Mouse (Mus musculus) frontal cortex, adult (tissue): Measurements from ENCODE around the gene Tsga10.
"Not testable (repeated sequence)": the region's sequence is repeated elsewhere in the genome, so short reads cannot be mapped to it uniquely, and the experiment has no call there.

Source experiments
- ATAC-seq: cut with Nextera tagmentation; 2 replicates; pipeline ENCODE4 v1.9.2; 2017; ENCODE audit warnings: mild to moderate bottlenecking, moderate library complexity, mixed read lengths; ENCODE audit not compliant: low TSS enrichment

Gene Tsga10

GRCm38 (mm10) chr1:37864511-37865400 lies 1.5 kb downstream of the Tsga10 start:
- peak; percentile 90 for ATAC-seq

- ATAC-seq, result peak; percentile 44; the same call in 1 of the 2 replicates
Observed at GRCm38 (mm10) chr1:37850696-37851095, 15.5 kb downstream of the Tsga10 start.

- no peak for ATAC-seq
Observed at GRCm38 (mm10) chr1:37846878-37847277, 19.4 kb downstream of the Tsga10 start.

- ATAC-seq, result no peak
Observed at GRCm38 (mm10) chr1:37831681-37832080, 34.5 kb downstream of the Tsga10 start.

- not testable (repeated sequence) for ATAC-seq
Observed at GRCm38 (mm10) chr1:37802291-37802690, 63.9 kb downstream of the Tsga10 start.

- ATAC-seq, result no peak
Observed at GRCm38 (mm10) chr1:37800298-37800697, 65.9 kb downstream of the Tsga10 start.

GRCm38 (mm10) chr1:37799505-37799904 lies 66.7 kb downstream of the Tsga10 start:
- no peak for ATAC-seq

GRCm38 (mm10) chr1:37759407-37759806 lies 106.8 kb downstream of the Tsga10 start:
- ATAC-seq, result no peak

- peak; percentile 55 for ATAC-seq
Observed at GRCm38 (mm10) chr1:37744650-37745259, 121.5 kb downstream of the Tsga10 start.

- ATAC-seq, result no peak
Observed at GRCm38 (mm10) chr1:37742602-37743270, 123.5 kb downstream of the Tsga10 start.

- ATAC-seq, result no peak
Observed at GRCm38 (mm10) chr1:37742126-37742525, 124.1 kb downstream of the Tsga10 start.

GRCm38 (mm10) chr1:37740161-37740802 lies 125.9 kb downstream of the Tsga10 start:
- no peak for ATAC-seq

GRCm38 (mm10) chr1:37738895-37739294 lies 127.3 kb downstream of the Tsga10 start:
- ATAC-seq, result no peak

- no peak for ATAC-seq
Observed at GRCm38 (mm10) chr1:37737045-37737444, 129.2 kb downstream of the Tsga10 start.

- no peak for ATAC-seq
Observed at GRCm38 (mm10) chr1:37735932-37736331, 130.3 kb downstream of the Tsga10 start.

GRCm38 (mm10) chr1:37734841-37735240 lies 131.4 kb downstream of the Tsga10 start:
- no peak for ATAC-seq

GRCm38 (mm10) chr1:37729353-37729752 lies 136.9 kb downstream of the Tsga10 start:
- ATAC-seq, result peak; percentile 41; the same call in 1 of the 2 replicates

GRCm38 (mm10) chr1:37728053-37728452 lies 138.2 kb downstream of the Tsga10 start:
- ATAC-seq, result 0 out of 2 replicates have a peak, but pooled peaks have one; percentile 17

- peak; percentile 32; the same call in 1 of the 2 replicates for ATAC-seq
Observed at GRCm38 (mm10) chr1:37727186-37727585, 139.0 kb downstream of the Tsga10 start.

GRCm38 (mm10) chr1:37726426-37726825 lies 139.8 kb downstream of the Tsga10 start:
- peak; percentile 32 for ATAC-seq

GRCm38 (mm10) chr1:37725880-37726279 lies 140.3 kb downstream of the Tsga10 start:
- ATAC-seq, result peak; percentile 88

GRCm38 (mm10) chr1:37721092-37721491 lies 145.1 kb downstream of the Tsga10 start:
- ATAC-seq, result no peak; the same call in 1 of the 2 replicates
